Mouse (Mus musculus) E14TG2a.4 (cell line): ENCODE results near the gene Map7.

Source experiments
- CTCF ChIP-seq: conservative IDR thresholded peaks from 2 replicates; pipeline ENCODE4 v1.5.1; 2014; ENCODE audit warnings: low read length
- NANOG ChIP-seq: IDR thresholded peaks from 2 replicates; pipeline ENCODE4 v1.6.1; 2014; ENCODE audit warnings: borderline replicate concordance, low read length, mixed read lengths
- POU5F1 ChIP-seq: IDR thresholded peaks from 2 replicates; pipeline ENCODE4 v1.6.1; 2014; ENCODE audit warnings: low read length, borderline replicate concordance

- TF ChIP-seq CTCF, result no peak
- TF ChIP-seq NANOG, result no peak
- no peak for TF ChIP-seq POU5F1
These were observed 18.5 kb downstream of the Map7 start for GRCm38 (mm10) chr10:20166797-20167196.
